Mouse (Mus musculus): ENCODE data around the gene Klhl7. TPM values are rescaled to one million over a fixed set of nuclear protein-coding genes. Genes with fewer than 3 reads are reported as not detected.

Klhl7 gene
- polyA plus RNA-seq (2014; fragmentation: Illumina TruSeq; extraction: RNeasy Lipid Tissue Mini Kit (QIAGEN cat#74804)), result 151 TPM

GRCm38 (mm10) chr5:24100106-24100809 is at the start of gene Klhl7:
Klhl7 (plus strand) TSS chr5:24100605.

GRCm38 (mm10) chr5:24164789-24165445 is 64.5 kb downstream of the Klhl7 start, which contains the start of gene Nupl2:
Nupl2 (plus strand) TSS chr5:24164963.

Other genes with a start within 250 kb of the Klhl7 start
- gene Fam126a, start 69.9 kb upstream of the Klhl7 start, polyA plus RNA-seq (2014; fragmentation: Illumina TruSeq; extraction: RNeasy Lipid Tissue Mini Kit (QIAGEN cat#74804)), result 78.1 TPM
- gene Nupl2, start 64.4 kb downstream of the Klhl7 start, polyA plus RNA-seq (2014; fragmentation: Illumina TruSeq; extraction: RNeasy Lipid Tissue Mini Kit (QIAGEN cat#74804)), result 6.2 TPM

Data from ovary, adult 10 weeks (tissue).